Mouse (Mus musculus) intestine, embryonic 14.5 days (tissue): ENCODE results near the gene Notch2. TPM values are rescaled to one million over a fixed set of nuclear protein-coding genes. Genes with fewer than 3 reads are reported as not detected.

Source experiments
- ATAC-seq: fragments of 200-750 bp; cut with Nextera tagmentation; replicated peaks from 2 replicates; pipeline ENCODE4 v1.8.0; 2017; ENCODE audit warnings: low read depth, moderate number of reproducible peaks, moderate TSS enrichment, moderate library complexity; ENCODE audit not compliant: low FRiP score, low TSS enrichment
- DNase-seq: peaks from one replicate; pipeline ENCODE4 v3.0.0-alpha.2; 2018; ENCODE audit warnings: low spot score
- H3K27ac ChIP-seq: fragments of 300-500 bp; sonication (generic); 2 replicates; pipeline ENCODE4 v1.5.1; 2014; ENCODE audit warnings: low read depth, mild to moderate bottlenecking, control low read depth
- H3K27me3 ChIP-seq: fragments of 300-500 bp; sonication (generic); replicated peaks from 2 replicates; pipeline ENCODE4 v1.6.1; 2014; ENCODE audit warnings: low read length, control low read depth; ENCODE audit not compliant: control insufficient read depth, insufficient read depth
- H3K36me3 ChIP-seq: fragments of 300-500 bp; sonication (generic); 2 replicates; pipeline ENCODE4 v1.6.1; 2014; ENCODE audit warnings: low read length, control low read depth; ENCODE audit not compliant: control insufficient read depth, insufficient read depth
- H3K4me1 ChIP-seq: fragments of 300-500 bp; sonication (generic); replicated peaks from 2 replicates; pipeline ENCODE4 v1.6.1; 2014; ENCODE audit warnings: low read length, control low read depth, mixed read lengths; ENCODE audit not compliant: control insufficient read depth, insufficient read depth
- H3K4me2 ChIP-seq: fragments of 300-500 bp; sonication (generic); 2 replicates; pipeline ENCODE4 v1.6.1; 2014; ENCODE audit warnings: low read length
- H3K4me3 ChIP-seq: fragments of 300-500 bp; sonication (generic); 2 replicates; pipeline ENCODE4 v1.5.1; 2014; ENCODE audit warnings: low read depth, low read length, control low read depth, mixed read lengths
- H3K9ac ChIP-seq: fragments of 300-500 bp; sonication (generic); 2 replicates; pipeline ENCODE4 v1.6.1; 2014; ENCODE audit warnings: mild to moderate bottlenecking, low read length
- H3K9me3 ChIP-seq: fragments of 300-500 bp; sonication (generic); 2 replicates; pipeline ENCODE4 v1.6.1; 2016; ENCODE audit warnings: low read length, control low read depth; ENCODE audit not compliant: control insufficient read depth
- WGBS: fragments of 180-500 bp; shearing (Covaris S2); extraction: QIAGEN DNeasy Blood & Tissue Kit; methylation state at CpG from one replicate; pipeline ENCODE4 v1.1.7; 2014; 5-methylcytosine and 5-hydroxymethylcytosine counted together
- polyA plus RNA-seq: library from polyadenylated mRNA; unstranded; fragments of >200 nt; fragmentation: Nextera tagmentation; extraction: Ambion mirVana; gene quantifications from 2 replicates; pipeline ENCODE4 v1.2.1, GENCODE M21; 2014

The Notch2 gene
- polyA plus RNA-seq, 1 experiment from 2014 or later: 30.0 TPM

- H3K27ac ChIP-seq: 0 out of 2 replicates have a peak overlapping the region, but pooled peaks have one; percentile 58
- no peak for ATAC-seq
- 70% methylated on average over 10 of the region's 10 CpGs for WGBS
- DNase-seq: no peak
- no peak overlapping the region for H3K9ac ChIP-seq
- peaks cover 13% of the 10 kb centered on the region for H3K36me3 ChIP-seq
- no peaks in the 10 kb centered on the region for H3K27me3 ChIP-seq
- H3K4me3 ChIP-seq: no peak overlapping the region
- no peaks in the 10 kb centered on the region for H3K9me3 ChIP-seq
- no peak overlapping the region for H3K4me2 ChIP-seq
- H3K4me1 ChIP-seq: peaks cover 36% of the 10 kb centered on the region
Measured at GRCm38 (mm10) chr3:98092680-98093370, 79.5 kb downstream of the Notch2 start.

GRCm38 (mm10) chr3:98093954-98094353 lies 80.6 kb downstream of the Notch2 start:
- Histone ChIP-seq H3K9me3 (no peaks in the 10 kb centered on the region), H3K9ac (no peak overlapping the region), H3K4me1 (peaks cover 36% of the 10 kb centered on the region), H3K27me3 (no peaks in the 10 kb centered on the region), H3K27ac (peak overlapping the region; percentile 58), H3K4me2 (no peak overlapping the region), H3K36me3 (peaks cover 22% of the 10 kb centered on the region), H3K4me3 (no peak overlapping the region)
- DNase-seq (no peak), ATAC-seq (no peak)
- 71% methylated on average over 5 of the region's 5 CpGs for WGBS

DNA sequence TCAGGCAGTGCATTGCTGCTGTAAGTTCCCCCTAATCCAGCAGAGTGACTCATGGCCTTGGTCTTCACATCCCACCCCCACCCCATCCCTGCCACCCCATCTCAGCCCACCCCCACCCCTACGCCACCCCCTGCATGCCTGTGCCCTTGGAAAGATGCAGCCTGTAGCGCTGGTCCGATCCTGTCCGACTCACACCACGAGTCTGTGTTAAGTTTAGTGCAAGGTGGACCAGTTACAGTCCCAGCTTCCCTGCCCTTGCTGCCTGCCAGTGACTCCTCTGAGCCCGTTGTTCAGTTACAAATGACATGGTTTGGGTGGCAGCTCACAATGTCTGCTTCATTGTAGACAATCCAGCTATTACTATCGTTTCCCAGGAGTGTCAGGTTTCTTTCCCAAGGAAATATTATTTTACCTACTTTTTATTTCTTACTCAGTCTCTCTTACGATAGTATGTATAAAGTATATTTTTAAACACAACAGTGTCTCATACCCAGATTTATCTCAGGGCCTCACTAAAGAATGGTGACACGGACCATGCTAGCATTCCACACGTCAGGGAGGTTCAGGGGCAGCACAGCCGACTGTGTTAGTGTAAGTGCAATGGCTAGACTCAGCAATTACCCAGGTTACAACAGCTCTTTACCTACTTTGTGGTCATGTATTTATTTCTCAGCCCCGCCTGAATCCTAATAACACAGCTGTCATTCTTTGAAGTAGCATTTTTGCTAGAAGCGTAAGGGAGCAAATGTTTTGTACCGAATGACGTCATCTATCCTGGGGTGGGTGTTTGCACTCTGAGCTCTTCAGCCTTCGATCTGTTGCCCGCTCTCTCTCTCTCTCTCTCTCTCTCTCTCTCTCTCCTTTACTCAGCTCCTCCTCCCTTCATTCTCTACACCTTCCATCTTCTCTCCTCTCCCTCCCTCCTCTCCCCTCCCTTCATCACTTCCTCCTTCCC lies 81.6 kb downstream of the Notch2 start:
- peak overlapping the region; percentile 58 for H3K27ac ChIP-seq
- DNase-seq (no peak), ATAC-seq (peak; percentile 62; the same call in 1 of the 2 replicates)
- no peak overlapping the region for H3K9ac ChIP-seq
- no peaks in the 10 kb centered on the region for H3K27me3 ChIP-seq
- WGBS: 41% methylated on average over 17 of the region's 17 CpGs
- H3K9me3 ChIP-seq: no peaks in the 10 kb centered on the region
- no peak overlapping the region for H3K4me3 ChIP-seq
- H3K36me3 ChIP-seq: peaks cover 31% of the 10 kb centered on the region
- H3K4me1 ChIP-seq: peaks cover 29% of the 10 kb centered on the region
- H3K4me2 ChIP-seq: no peak overlapping the region

DNA sequence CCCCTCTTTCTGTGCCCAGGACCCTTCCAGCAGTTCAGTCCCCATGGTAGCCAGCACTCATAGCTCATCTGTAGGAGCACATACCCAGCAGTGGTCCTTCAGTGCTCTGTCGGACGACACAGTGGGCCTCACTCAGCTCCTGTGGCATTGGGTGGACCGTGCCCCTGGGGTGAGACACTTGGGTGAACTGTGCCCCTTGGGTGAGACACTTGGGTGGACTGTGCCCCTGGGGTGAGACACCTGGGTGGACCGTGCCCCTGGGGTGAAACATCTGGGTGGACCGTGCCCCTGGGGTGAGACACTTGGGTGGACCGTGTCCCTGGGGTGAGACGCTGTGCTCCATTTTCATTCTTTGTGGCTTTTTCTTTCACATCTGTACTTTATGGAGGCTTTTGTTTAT lies 83.7 kb downstream of the Notch2 start:
- peaks cover 27% of the 10 kb centered on the region for H3K4me1 ChIP-seq
- WGBS: 93% methylated on average over 7 of the region's 7 CpGs
- no peak overlapping the region for H3K27ac ChIP-seq
- H3K9ac ChIP-seq: no peak overlapping the region
- no peak for DNase-seq
- H3K4me2 ChIP-seq: no peak overlapping the region
- H3K36me3 ChIP-seq: peaks cover 52% of the 10 kb centered on the region
- ATAC-seq: no peak
- no peaks in the 10 kb centered on the region; the same call in 1 of the 2 replicates for H3K9me3 ChIP-seq
- H3K27me3 ChIP-seq: no peaks in the 10 kb centered on the region
- H3K4me3 ChIP-seq: no peak overlapping the region

DNA sequence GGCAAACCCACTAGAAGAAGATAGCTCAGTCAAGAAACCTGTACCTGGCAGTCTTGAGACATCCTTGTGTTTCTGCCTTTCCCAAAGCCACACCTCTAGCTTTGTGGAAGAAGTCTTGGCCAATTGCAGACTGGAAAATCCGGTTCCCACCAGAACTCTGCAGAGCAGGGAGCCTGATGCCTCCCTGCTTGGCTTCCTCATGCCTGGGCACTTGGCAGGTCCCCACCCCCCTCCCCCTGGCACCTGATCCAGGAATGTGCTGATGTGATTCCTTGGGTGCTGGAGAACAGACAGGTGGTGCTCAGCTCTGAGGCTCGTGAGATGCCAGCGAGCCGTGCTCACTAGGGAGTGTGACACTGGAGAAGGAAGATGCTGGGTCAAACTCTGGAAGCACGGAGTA lies 85.3 kb downstream of the Notch2 start:
- peaks cover 17% of the 10 kb centered on the region for H3K4me1 ChIP-seq
- no peak overlapping the region for H3K27ac ChIP-seq
- no peak overlapping the region for H3K4me2 ChIP-seq
- ATAC-seq (no peak), DNase-seq (no peak)
- H3K27me3 ChIP-seq: no peaks in the 10 kb centered on the region
- WGBS: 92% methylated on average over 5 of the region's 5 CpGs
- H3K4me3 ChIP-seq: no peak overlapping the region
- peaks cover 10% of the 10 kb centered on the region for H3K9me3 ChIP-seq
- H3K36me3 ChIP-seq: peaks cover 64% of the 10 kb centered on the region
- no peak overlapping the region for H3K9ac ChIP-seq

- peaks cover 70% of the 10 kb centered on the region for H3K36me3 ChIP-seq
- ATAC-seq: no peak
- H3K4me3 ChIP-seq: no peak overlapping the region
- no peak overlapping the region for H3K9ac ChIP-seq
- peaks cover 12% of the 10 kb centered on the region for H3K4me1 ChIP-seq
- H3K27ac ChIP-seq: no peak overlapping the region
- peaks cover 10% of the 10 kb centered on the region for H3K9me3 ChIP-seq
- H3K27me3 ChIP-seq: no peaks in the 10 kb centered on the region
- WGBS: 86% methylated on average over 10 of the region's 10 CpGs
- DNase-seq: no peak
- no peak overlapping the region for H3K4me2 ChIP-seq
Measured at GRCm38 (mm10) chr3:98099287-98099686, 86.0 kb downstream of the Notch2 start.

DNA sequence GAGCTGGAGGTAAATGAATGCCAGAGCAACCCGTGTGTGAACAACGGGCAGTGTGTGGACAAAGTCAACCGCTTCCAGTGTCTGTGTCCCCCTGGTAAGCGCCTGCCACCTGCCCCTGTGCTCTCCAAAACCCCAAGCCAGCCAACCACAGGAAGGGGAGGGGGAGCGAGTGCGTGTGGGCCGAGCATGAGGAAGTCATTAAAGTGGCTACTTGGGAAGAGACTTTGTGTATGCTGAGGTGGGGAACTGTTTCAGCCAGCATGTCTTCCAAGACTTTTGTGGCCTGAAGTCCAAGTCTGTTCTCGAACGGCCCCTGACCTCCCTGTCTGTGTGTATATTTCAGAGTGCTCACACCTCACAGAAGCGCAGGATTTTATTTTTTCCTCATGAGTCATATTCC lies 88.2 kb downstream of the Notch2 start:
- Histone ChIP-seq H3K36me3 (peaks cover 91% of the 10 kb centered on the region), H3K9me3 (peaks cover 10% of the 10 kb centered on the region), H3K27ac (no peak overlapping the region), H3K4me2 (no peak overlapping the region), H3K4me1 (peaks cover 10% of the 10 kb centered on the region; the same call in 1 of the 2 replicates), H3K4me3 (no peak overlapping the region), H3K27me3 (no peaks in the 10 kb centered on the region), H3K9ac (no peak overlapping the region)
- 73% methylated on average over 10 of the region's 10 CpGs for WGBS
- DNase-seq (no peak), ATAC-seq (no peak)

DNA sequence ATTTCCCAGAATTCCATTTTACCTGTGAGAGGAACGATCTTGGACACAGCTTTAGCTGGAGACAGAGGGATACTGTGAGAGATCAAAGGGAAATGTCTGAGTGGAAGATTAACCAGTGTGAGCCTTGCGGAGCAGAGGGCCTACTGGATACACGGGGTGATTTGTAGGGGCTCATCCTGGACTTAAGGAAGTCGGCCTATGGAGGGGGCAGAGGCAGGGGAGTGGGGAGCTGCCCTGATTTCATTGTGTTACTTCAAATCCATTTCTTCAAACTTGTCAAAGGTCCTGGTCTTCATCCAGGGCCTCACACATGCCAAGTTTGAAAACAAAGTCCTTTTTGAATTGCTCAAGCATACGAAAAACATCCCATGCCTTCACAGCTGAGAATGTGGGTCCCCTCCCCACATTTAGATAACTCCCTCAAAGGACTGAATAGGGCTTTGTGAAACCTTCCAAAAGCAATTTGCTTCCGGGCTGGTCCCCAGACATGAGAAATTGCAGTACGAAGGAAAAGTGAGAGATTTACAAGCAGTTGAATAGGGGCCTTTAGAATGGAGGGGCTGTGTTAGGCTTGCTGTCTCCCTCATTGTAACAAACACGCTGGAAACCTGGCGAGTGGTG lies 91.6 kb downstream of the Notch2 start:
- no peak for ATAC-seq
- WGBS: 57% methylated on average over 9 of the region's 9 CpGs

More for the DNA sequence above, 91.6 kb downstream of the Notch2 start:
- Histone ChIP-seq H3K4me3 (no peak overlapping the region), H3K4me2 (no peak overlapping the region), H3K4me1 (peaks cover 10% of the 10 kb centered on the region; the same call in 1 of the 2 replicates), H3K27me3 (no peaks in the 10 kb centered on the region), H3K9me3 (peaks cover 10% of the 10 kb centered on the region), H3K27ac (no peak overlapping the region), H3K9ac (no peak overlapping the region), H3K36me3 (peaks cover 96% of the 10 kb centered on the region)
- DNase-seq: peak; percentile 47
